Mouse (Mus musculus) thymus, adult 2 months (tissue): ENCODE measurements around the gene Eps8. TPM values are rescaled to one million over a fixed set of nuclear protein-coding genes. Genes with fewer than 3 reads are reported as not detected.

Experiments used
- DNase-seq: peaks from one replicate; pipeline ENCODE4 v3.0.0; 2021
- H3K27ac ChIP-seq: fragments of 200-500 bp; 2 replicates; pipeline ENCODE4 v1.5.1; 2012; ENCODE audit warnings: low read length, control low read depth; ENCODE audit not compliant: control insufficient read depth, insufficient read depth
- H3K27me3 ChIP-seq: fragments of 200-500 bp; 2 replicates; pipeline ENCODE4 v1.6.1; 2012; ENCODE audit warnings: mild to moderate bottlenecking, low read length, moderate library complexity, mixed read lengths; ENCODE audit not compliant: control insufficient read depth, insufficient read depth
- H3K36me3 ChIP-seq: fragments of 200-500 bp; 2 replicates; pipeline ENCODE4 v1.6.1; 2012; ENCODE audit warnings: mild to moderate bottlenecking, low read length, moderate library complexity; ENCODE audit not compliant: control insufficient read depth, insufficient read depth
- H3K4me1 ChIP-seq: fragments of 200-500 bp; replicated peaks from 2 replicates; pipeline ENCODE4 v1.6.1; 2012; ENCODE audit warnings: low read length; ENCODE audit not compliant: control insufficient read depth, insufficient read depth
- H3K4me3 ChIP-seq: fragments of 200-500 bp; 2 replicates; pipeline ENCODE4 v1.5.1; 2012; ENCODE audit warnings: mild to moderate bottlenecking, low read length, control low read depth, moderate library complexity; ENCODE audit not compliant: control insufficient read depth, insufficient read depth
- CTCF ChIP-seq: fragments of 200-500 bp; IDR thresholded peaks from 2 replicates; pipeline ENCODE4 v1.5.1; 2012; ENCODE audit warnings: mild to moderate bottlenecking, control low read depth, low read length, moderate library complexity, borderline replicate concordance; ENCODE audit not compliant: control insufficient read depth, poor library complexity, insufficient read depth; ENCODE audit errors: extremely low read depth
- POLR2A ChIP-seq: fragments of 200-500 bp; IDR thresholded peaks from 2 replicates; pipeline ENCODE4 v1.6.1; 2012; ENCODE audit warnings: mild to moderate bottlenecking, low read length, control low read depth, moderate library complexity; ENCODE audit not compliant: control insufficient read depth, poor library complexity, insufficient read depth; ENCODE audit errors: extremely low read depth
- WGBS: fragments of 180-500 bp; shearing (Covaris S2); methylation state at CpG from one replicate; pipeline ENCODE4 v1.1.7; 2018; 5-methylcytosine and 5-hydroxymethylcytosine counted together
- polyA plus RNA-seq: library from polyadenylated mRNA; depleted of rRNA; stranded (reverse); fragments of >200 nt; gene quantifications from 2 replicates; pipeline ENCODE4 v1.2.3, GENCODE M21; 2012

Gene Eps8
- polyA plus RNA-seq, 1 experiment = 2.5 TPM

GRCm38 (mm10) chr6:137606541-137606940 lies 48.1 kb downstream of the Eps8 start:
- Histone ChIP-seq H3K27me3 (no peaks in the 10 kb centered on the region), H3K27ac (no peak overlapping the region), H3K4me3 (no peak overlapping the region), H3K36me3 (no peaks in the 10 kb centered on the region), H3K4me1 (no peaks in the 10 kb centered on the region)
- DNase-seq = no peak
- TF ChIP-seq POLR2A = no peak
- TF ChIP-seq CTCF = no peak
- WGBS = 89% methylated on average over 7 of the region's 7 CpGs

- no peaks in the 10 kb centered on the region for H3K4me1 ChIP-seq
- H3K27ac ChIP-seq = no peak overlapping the region
- DNase-seq = no peak
- no peaks in the 10 kb centered on the region for H3K27me3 ChIP-seq
- H3K4me3 ChIP-seq = no peak overlapping the region
- no peak for TF ChIP-seq POLR2A
- no peak for TF ChIP-seq CTCF
- H3K36me3 ChIP-seq = no peaks in the 10 kb centered on the region
- WGBS = 94% methylated on average over 4 of the region's 4 CpGs
These were observed 50.0 kb downstream of the Eps8 start for GRCm38 (mm10) chr6:137604417-137605248.

- DNase-seq = no peak
- no peaks in the 10 kb centered on the region for H3K4me1 ChIP-seq
- WGBS = 89% methylated on average over 7 of the region's 7 CpGs
- no peaks in the 10 kb centered on the region for H3K27me3 ChIP-seq
- H3K27ac ChIP-seq = no peak overlapping the region
- no peaks in the 10 kb centered on the region for H3K36me3 ChIP-seq
- TF ChIP-seq POLR2A (no peak), CTCF (no peak)
- no peak overlapping the region for H3K4me3 ChIP-seq
These were observed 56.4 kb downstream of the Eps8 start for GRCm38 (mm10) chr6:137598306-137598705.

GRCm38 (mm10) chr6:137597442-137598058 lies 57.1 kb downstream of the Eps8 start:
- Histone ChIP-seq H3K4me1 (no peaks in the 10 kb centered on the region), H3K27ac (no peak overlapping the region), H3K4me3 (no peak overlapping the region), H3K27me3 (no peaks in the 10 kb centered on the region), H3K36me3 (no peaks in the 10 kb centered on the region)
- 98% methylated on average over 8 of the region's 8 CpGs for WGBS
- TF ChIP-seq CTCF (no peak), POLR2A (no peak)
- DNase-seq = no peak

- 98% methylated on average over 10 of the region's 10 CpGs for WGBS
- H3K4me3 ChIP-seq = no peak overlapping the region
These were observed 62.1 kb downstream of the Eps8 start for GRCm38 (mm10) chr6:137592582-137592981.

GRCm38 (mm10) chr6:137589245-137589618 lies 65.4 kb downstream of the Eps8 start:
- TF ChIP-seq POLR2A (no peak), CTCF (no peak)
- Histone ChIP-seq H3K27ac (no peak overlapping the region), H3K4me3 (no peak overlapping the region), H3K4me1 (no peaks in the 10 kb centered on the region), H3K27me3 (no peaks in the 10 kb centered on the region), H3K36me3 (no peaks in the 10 kb centered on the region)
- DNase-seq = no peak
- WGBS = 55% methylated on average over 3 of the region's 3 CpGs

More at GRCm38 (mm10) chr6:137592582-137592981, 62.1 kb downstream of the Eps8 start:
- Histone ChIP-seq H3K27me3 (no peaks in the 10 kb centered on the region), H3K36me3 (no peaks in the 10 kb centered on the region), H3K4me1 (no peaks in the 10 kb centered on the region), H3K27ac (no peak overlapping the region)
- TF ChIP-seq POLR2A = no peak
- no peak for TF ChIP-seq CTCF
- no peak for DNase-seq
